Mouse (Mus musculus): ENCODE results near the gene Pitx2.

Pitx2 gene

DNA sequence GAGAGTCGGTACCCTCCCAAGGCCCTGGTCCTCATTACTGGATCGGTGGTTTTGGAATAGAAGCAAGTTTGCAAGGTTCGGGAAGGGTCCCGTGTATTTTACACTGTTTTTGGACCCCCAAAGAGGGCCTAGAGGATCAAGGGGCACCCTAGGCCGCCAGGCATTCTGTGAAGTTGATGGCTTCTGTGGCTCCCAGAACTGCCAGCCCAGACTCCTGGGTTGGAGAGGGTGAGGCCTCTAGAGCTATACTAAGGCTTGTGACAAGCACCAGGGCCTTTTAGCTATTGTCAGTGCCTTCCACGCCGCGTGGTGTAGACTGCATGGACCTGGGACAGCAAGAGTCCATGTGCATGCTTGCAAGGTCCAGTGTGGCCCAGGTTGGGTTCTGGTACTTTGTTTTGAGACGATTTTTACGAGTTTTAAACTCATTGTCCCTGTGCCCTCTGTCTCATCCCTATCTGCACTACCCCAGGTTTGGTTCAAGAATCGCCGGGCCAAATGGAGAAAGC, 18.2 kb downstream of the Pitx2 start:
- DNase-seq, result peak; percentile 36

DNA sequence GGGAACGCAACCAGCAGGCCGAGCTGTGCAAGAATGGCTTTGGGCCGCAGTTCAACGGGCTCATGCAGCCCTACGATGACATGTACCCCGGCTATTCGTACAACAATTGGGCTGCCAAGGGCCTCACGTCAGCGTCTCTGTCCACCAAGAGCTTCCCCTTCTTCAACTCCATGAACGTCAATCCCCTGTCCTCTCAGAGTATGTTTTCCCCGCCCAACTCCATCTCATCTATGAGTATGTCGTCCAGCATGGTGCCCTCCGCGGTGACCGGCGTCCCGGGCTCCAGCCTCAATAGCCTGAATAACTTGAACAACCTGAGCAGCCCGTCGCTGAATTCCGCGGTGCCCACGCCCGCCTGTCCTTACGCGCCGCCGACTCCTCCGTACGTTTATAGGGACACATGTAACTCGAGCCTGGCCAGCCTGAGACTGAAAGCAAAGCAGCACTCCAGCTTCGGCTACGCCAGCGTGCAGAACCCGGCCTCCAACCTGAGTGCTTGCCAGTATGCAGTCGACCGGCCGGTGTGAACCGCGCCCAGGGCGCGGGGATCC, 18.8 kb downstream of the Pitx2 start:
- DNase-seq, result peak; percentile 39

DNA sequence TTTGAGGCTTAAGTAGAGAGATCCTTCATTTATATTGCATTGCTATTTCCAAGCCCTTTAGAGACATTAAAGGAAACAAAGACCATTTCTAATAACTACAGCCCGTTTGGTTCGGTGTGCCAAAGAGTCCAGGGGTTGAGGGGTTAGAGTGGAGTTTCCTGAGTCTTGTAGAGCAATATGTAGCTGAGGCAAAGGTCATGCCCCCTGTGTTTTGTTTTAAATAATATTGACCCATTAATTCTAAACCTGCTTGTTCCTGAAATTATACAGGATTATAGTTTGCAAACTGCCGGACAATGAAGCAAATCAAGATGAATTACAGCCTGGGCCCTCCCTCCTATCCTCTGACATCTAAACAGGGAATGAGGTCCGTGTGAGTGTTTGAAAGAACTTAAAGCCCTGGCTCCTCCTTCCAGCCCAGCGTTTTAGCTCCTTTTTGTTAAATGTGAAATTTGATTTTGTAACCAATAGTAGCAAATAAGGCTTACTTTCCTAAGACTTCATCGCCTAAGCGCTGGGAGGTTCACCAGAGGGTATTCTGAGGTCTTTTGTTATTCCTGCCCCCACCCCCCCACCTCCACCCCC, 20.5 kb downstream of the Pitx2 start:
- DNase-seq, result peak; percentile 28

DNA sequence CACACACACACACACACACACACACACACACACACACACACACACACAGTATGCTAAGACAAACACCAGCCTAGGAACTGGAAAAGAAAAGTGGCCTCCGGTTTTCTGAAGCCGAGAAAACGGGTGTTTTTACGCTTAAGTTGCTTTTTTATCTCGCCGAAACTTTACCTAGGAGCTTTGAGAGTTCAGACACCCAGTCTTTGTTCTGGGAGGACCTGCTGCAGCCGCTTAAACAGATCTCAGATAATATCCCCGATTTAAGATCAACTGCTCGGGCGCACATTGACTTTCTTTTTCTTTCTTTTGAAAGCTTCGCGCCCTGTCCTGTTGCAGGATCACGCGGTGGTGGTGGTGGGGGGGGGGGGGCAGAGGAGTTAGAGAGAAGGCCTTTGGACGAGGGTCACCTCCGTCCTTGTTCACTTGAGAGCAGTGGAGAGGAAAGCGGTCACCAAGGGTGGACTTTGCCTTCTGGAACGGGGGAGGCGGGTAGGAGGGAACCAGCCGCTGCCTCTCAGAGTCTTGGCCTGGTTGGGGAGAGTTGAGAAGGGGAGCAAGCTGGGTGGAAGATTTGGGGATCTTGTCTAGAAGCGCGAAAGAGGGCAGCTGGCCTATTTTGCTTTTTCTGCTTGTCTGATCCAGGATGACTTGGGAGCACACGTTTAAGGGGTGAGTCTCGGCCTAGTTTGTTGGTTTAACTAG, 21.2 kb downstream of the Pitx2 start:
- DNase-seq, result peak; percentile 33

DNA sequence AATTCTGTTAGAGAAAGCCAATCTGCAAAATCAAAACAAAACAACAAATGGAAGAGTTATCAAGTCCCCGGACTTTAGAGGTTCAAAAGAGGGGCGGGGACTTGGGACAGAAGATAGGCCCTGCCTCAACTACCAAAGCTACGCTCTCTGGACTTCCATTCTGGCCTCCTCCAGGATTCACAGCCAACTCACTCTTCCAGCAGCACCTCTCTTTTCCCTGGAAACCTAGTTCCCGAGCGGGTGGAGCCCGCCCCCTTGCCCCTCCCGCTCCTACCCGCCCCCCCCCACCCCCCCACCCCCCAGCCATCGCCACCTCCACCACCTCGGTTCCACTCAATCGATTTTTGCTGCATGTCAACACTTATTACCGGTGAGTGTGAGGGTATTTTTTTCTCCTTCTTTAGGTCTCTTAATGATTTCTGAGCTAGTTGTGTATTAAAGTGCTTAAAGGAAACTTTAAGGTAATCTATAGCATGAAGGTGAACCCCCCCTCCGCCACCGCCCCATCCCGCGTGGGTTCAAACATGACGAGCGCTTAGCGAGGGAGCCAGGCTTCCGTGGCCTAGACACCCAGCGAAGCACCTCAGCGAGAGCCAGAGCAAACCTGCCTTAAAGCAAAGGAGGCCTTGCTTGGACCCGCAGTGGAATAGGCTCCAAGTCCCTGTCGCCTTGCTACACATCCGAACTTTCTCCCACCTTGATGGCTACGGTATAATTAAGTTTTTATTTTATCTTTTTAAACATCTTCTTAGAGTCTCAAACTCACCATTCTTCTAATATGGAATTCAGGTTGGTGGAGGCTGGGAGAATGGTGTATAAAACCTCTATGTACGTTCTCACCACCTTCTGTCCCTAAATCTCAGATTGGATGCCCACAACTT, 21.9 kb downstream of the Pitx2 start:
- DNase-seq, result no peak

DNA sequence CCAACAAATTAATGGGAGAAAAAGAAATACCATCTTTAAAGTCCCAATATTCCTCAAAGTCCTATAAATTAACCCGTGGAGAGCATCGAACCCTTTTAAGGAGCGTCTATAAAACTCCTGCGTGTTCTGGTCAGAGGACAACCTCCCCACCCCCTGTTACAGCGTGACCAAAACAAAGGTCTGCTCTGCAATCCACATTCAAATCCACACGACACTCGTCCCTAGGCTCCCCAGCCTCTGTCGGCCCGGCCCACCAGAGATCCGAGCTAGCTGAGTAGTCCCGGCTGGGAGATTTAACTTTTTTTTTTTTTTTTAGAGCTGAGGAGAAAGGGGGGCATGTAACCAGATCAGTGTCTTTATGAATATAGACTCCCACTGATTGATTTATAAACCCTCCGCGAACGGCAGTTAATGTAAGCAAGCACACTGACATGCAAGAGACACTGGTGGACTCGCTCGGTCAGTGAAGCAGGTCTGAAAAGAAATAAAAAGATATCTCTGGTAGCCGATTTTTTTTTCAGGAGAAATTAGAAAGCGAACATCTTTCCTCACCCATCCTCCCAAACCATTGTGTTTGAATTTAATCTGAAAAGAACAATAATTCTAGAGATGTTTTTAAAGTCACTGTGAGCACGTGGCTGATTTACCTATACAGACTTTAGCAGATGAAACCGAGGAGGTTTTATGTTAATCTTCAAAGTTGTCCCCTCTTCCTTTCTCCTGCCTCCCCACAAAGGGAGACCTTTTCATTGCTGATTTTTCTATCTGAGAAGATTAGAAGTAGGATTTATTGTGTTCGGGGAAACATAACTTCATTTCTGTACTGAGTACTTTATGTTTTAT, 23.0 kb downstream of the Pitx2 start:
- peak; percentile 27 for DNase-seq

DNA sequence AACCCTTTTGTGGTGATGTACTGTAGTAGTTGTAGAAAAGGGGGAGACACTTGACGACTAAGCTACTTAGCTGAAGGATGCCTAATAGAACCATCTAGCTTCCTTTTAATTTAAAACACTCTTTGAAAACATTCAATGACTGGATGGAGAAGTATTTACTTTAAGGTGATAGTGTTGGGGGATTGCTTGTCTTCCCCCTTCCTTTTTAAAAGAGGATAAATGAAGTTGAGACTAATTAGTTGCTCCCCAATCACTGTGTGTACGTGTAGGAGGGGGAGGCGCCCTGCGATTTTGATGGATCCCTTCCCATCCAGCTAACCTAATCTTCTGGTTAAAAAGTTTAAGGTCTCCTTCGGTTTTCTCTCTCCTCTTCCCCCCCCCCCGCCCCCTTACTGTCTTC, 23.7 kb downstream of the Pitx2 start:
- peak; percentile 15 for DNase-seq

DNA sequence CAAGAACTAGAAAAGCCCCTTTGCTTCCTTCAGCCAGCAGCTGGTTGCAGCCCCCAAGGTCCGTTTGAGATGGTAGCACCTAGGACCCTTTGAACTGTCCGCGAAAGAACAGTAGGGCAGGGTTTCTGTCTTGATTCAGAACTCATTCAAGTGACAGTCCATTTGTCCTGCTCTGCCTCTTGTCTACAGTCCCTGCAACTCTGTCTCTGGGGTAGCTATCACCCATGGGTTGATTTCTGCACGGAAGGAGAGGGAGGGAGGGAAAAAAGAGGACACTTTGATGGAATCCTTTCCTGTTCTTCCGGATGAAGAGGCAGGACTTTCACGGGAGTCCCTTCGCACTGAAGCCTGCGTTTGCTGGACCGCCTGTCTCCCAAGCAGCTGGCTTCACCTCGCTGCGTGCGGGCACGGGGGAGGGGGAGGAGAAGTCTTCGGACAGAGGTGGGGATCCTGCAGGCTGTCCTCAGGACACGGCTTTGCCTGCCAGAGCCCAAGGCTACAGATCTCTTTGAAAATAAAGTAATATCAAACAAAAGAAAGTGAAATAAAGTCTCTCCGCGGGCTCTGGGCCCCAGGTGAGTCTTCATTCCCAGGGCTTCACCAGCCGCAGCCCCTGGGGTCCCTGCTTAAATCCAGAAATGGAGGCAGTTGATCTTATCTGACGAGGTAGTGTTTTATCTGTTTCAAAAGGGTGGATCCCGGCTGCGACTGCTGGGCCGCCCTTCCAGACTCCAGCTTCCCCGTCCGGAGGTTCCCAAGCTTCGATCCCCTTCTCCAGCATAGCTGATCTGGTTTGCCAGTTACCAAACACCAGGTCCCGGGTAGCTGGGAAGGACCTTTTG, 24.5 kb downstream of the Pitx2 start:
- peak; percentile 47 for DNase-seq

DNA sequence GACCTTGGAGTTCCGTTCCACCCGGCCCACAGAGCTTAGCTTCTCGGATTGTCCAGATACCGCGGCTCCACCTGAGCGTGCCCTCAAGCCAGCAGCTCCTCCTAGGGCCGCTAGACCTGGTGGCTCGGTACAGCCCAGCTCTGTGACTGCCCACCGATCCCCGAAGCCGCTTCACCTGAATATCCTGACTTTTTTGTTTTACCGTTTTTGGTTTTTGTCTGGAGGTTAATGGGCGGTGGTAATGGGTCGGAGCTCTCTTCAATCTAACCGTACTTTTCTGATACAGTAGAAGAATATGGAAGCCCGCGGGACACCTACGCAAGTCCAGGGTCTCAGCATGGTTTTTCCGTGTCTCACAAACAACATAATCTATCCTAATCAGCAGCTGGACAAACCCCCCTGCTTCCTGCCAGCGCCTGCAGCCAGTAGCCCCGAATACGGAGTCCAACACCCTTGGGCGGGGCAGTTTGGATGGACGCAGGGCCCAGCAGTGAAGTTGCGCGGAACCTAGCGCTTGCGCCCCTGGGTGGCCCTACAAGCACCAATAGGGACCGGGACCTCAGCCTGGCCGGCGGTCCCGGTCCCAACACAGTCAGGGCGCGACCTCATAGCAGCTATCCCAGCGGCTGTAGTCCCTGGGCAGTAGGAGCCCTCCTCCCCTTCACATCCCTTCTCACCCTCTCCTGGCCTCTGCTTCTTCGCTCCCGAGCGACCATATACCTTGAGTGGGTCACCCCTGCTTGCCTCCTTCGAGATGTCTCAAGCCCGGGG, 25.3 kb downstream of the Pitx2 start:
- DNase-seq, result peak; percentile 18

DNA sequence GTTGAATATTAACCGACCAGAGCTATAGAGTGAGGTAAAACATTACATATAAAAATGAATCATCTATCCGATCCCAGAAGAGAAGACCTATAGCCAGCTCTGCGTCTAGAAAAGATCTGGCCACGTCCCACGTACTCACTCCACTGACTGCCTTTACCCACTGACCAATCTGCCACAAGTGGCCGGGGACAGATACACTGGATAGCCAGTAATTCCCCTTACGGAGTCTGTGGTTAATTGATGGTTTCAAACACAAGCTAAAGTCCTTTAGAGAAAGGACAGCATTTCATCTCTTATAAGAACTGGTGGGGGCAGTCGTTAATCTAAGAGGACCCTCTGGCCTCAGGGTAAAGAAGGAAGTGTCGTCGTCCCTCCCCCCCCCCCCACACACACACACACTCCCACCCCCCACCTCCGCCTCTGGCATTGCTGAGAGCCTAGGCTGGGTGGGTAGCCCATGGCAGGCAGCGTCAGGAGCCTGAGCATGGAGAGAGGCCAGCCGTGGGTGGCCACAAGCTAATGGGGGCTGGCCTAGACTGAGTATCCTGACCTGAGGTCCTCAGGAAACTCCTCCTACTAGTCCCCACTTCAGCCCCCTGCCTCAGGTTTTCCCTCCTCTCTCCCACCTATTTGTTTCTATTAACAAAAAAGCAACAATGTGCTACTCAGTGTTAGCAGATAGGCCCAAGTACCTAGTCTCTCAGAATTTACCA, 26.1 kb downstream of the Pitx2 start:
- DNase-seq, result peak; percentile 10

DNA sequence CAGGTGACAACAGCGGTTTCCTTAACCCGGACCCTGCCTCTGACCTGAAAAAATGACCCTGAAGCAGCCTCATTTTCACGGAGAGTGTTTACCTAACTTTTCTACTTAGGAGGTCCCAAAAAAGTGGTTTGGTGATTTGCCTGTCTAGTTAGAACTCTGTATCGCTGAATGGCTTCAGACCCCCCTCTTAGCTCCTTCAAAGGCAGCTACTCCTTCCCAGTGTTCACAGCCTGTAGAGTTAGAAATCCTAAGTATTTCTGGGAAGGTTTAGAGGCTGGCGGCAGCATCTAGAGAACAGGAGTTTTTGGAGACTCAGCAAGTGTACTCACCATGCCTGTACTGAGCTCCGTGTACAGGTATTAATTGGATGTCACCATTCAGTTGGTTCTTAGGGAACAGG, 27.0 kb downstream of the Pitx2 start:
- peak; percentile 11 for DNase-seq

DNA sequence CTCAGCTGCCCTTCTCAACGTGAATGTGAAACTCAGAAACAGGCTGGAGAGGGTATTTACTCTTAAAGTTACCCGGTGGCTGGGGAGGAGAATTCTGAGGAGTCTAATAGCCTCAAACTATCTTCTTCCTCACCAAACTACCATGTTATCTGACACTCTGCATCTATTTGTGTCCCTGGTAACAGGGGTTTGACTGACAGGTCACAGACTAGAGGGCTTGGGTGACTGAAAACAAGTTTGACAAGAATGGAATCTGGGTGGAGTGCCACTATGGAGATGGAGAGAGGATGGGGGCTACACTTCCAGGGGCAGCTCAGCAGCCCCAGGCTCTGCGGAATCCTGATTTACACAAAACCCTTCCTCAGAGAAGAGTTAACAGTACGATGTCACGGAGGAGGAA, 27.7 kb downstream of the Pitx2 start:
- peak; percentile 30 for DNase-seq

DNA sequence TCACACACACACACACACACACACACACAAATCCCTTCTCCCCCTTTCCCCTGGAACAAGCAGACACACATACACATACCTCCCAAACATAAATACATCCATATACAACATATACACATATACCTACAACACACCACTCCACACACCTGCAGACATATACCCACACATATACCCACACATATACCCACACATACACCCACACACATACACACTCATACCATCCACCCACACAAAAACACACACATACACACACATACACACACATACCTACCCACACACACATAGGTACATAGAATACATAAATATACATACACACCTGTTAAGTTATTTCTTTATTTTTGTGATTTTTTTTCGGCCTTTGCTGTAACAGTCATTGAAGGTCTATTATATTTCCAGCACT, 38.3 kb downstream of the Pitx2 start:
- DNase-seq, result no peak

DNA sequence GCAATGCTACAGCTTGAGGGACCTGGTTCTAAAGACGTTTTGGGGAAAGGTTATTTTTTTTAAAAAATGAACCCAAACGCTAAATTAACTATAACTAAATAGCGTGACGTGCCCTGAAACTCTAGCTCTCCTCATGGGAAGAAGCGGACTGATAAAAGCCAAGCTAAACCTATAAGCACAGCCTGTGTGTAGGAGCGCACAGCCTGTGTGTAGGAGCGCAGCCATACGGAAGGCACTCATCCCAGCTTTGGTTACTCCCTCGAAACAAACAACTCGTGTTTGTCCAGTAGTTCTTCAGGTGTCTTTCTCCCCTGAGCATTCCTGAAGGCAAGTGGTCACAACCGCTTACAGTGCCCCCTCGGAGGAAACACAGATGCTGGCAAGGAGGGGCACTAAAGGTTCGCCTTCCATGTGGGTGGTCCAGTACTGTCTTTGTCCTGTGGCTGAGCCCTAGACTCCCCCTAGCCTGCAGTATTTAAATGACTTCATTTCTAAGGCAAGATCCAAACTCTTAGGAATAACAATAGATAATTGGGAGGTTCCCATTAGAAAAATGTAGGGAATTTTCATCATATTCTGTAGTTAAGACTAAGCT, 39.1 kb downstream of the Pitx2 start:
- peak; percentile 31 for DNase-seq

DNA sequence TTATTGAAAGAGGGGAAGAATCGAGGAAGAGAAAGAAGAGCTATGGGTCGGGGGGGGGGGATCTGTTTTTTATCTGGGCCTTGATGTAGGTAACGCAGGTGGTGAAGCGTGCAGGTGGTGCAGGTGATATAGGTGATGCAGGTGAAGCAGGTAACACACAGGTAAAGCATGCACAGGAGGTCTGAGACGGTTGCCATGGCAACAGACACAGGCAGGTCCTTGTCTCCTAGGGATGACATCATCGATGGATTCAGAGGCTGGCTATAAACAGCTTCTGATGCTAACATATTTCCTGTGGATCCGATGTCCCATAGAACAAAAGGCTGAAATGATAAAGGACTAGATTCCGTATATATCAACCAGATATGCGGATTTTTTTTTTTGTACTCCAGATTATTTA, 51.3 kb downstream of the Pitx2 start:
- no peak for DNase-seq

DNA sequence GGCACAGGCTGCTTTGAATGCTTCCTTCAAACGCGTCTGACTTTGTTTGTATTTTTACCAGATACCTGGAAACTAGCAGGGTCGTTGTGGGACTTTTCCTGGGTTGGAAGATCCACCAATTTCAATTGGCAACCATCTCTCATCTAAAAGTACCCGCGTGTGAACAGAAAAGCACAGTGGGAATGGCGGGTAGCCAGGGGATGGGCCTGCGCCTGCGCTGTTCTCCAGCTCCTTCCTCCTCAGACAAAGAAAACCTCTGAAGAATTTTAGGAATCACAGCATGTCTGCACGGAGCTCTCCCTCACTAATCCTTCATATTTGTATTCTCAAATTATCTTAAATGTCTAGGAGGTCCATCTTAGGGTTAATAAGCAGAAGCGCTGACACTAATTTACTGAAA, 54.6 kb downstream of the Pitx2 start:
- DNase-seq, result peak; percentile 25

DNA sequence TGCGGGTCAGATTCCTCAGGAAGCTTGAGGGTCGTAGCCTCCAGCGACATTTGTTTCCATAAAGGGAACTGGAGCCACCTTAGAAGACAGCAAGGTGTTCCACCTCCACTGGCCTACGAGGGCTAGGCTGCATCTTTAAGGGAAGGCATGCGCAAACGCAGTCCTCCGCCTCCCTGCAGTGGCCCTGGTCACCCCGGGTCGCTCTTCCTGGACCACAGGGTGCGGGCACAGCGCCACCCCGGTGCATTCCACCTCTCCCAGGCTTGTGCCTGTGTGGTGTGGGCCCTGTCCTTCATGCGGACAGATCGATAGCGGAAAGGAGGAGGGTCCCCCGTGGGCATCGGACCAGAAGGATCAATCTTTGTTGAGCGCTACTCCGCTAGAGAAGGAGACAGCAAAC, 56.6 kb downstream of the Pitx2 start:
- peak; percentile 15 for DNase-seq

DNA sequence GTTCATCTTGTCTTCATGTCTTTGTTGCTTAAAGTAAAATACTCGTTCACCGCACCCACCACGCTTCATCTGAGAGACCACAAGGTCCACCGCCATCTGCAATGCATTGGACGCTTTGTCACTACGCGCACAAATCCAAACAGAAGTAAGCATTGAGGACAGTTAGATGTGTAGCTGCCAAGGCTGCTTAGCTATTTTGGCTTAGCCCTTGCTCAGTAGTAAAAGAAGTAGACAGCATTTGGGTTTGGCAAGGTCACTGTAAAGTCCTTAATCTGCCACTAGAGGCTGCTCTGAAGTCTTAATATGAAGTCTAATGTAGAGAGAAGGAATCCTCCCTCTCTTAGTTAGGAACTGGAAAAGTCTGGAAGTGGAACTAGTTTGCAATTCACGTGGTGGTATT, 57.1 kb downstream of the Pitx2 start:
- peak; percentile 45 for DNase-seq

DNA sequence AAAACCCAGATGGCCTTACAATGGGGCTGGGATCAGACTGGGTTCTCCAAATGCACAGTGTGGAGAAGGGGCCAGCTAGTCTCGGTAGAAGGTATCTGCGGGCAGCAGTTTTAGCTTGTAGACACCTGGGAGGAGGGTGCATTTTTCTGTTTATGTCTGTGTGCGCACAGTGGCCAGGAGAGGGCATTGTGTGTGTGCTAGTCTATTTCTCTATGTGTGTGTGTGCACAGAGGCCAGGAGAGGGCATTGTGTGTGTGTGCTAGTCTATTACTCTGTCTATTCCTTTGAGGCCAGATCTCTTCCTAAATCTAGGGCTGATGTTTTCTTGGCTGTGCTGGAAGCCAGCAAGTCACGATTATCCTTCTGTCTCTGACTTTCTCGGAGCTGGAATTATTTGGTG, 58.8 kb downstream of the Pitx2 start:
- no peak for DNase-seq

Data from retina, postnatal 1 day (tissue).